Mouse (Mus musculus): ENCODE results near the gene Mthfd1l. TPM values are rescaled to one million over a fixed set of nuclear protein-coding genes. Genes with fewer than 3 reads are reported as not detected.
A peak's percentile ranks its signal among the peaks of the same experiment; 100 is the strongest.

Mthfd1l gene
- polyA plus RNA-seq, 1 experiment from 2014 or later: 18.4 TPM

- no peak for DNase-seq (ENCODE audit: low spot score)
Observed at GRCm38 (mm10) chr10:3976623-3977010, 3.7 kb downstream of the Mthfd1l start.

GRCm38 (mm10) chr10:3978326-3978725 is 5.4 kb downstream of the Mthfd1l start:
- no peak for DNase-seq (ENCODE audit: low spot score)

GRCm38 (mm10) chr10:3978792-3979488 is 6.0 kb downstream of the Mthfd1l start:
- DNase-seq (ENCODE audit: low spot score): no peak

GRCm38 (mm10) chr10:3980231-3980630 is 7.3 kb downstream of the Mthfd1l start:
- no peak for DNase-seq (ENCODE audit: low spot score)

- no peak for DNase-seq (ENCODE audit: low spot score)
Observed at GRCm38 (mm10) chr10:3990295-3990883, 17.5 kb downstream of the Mthfd1l start.

- DNase-seq (ENCODE audit: low spot score): no peak
Observed at GRCm38 (mm10) chr10:3993365-3994102, 20.6 kb downstream of the Mthfd1l start.

GRCm38 (mm10) chr10:3995277-3995676 is 22.4 kb downstream of the Mthfd1l start:
- peak; percentile 12 for DNase-seq (ENCODE audit: low spot score)

- DNase-seq (ENCODE audit: low spot score): peak; percentile 81
Observed at GRCm38 (mm10) chr10:3996170-3996876, 23.4 kb downstream of the Mthfd1l start.

GRCm38 (mm10) chr10:3997851-3998426 is 25.0 kb downstream of the Mthfd1l start:
- DNase-seq (ENCODE audit: low spot score): no peak

GRCm38 (mm10) chr10:4002711-4003110 is 29.8 kb downstream of the Mthfd1l start:
- DNase-seq (ENCODE audit: low spot score): no peak

- no peak for DNase-seq (ENCODE audit: low spot score)
Observed at GRCm38 (mm10) chr10:4005191-4005590, 32.3 kb downstream of the Mthfd1l start.

- DNase-seq (ENCODE audit: low spot score): no peak
Observed at GRCm38 (mm10) chr10:4006296-4007015, 33.5 kb downstream of the Mthfd1l start.

- DNase-seq (ENCODE audit: low spot score): no peak
Observed at GRCm38 (mm10) chr10:4022628-4023303, 49.8 kb downstream of the Mthfd1l start.

GRCm38 (mm10) chr10:4026616-4027015 is 53.7 kb downstream of the Mthfd1l start:
- no peak for DNase-seq (ENCODE audit: low spot score)

- DNase-seq (ENCODE audit: low spot score): no peak
Observed at GRCm38 (mm10) chr10:4027466-4027865, 54.5 kb downstream of the Mthfd1l start.

GRCm38 (mm10) chr10:4028851-4029442 is 56.0 kb downstream of the Mthfd1l start:
- no peak for DNase-seq (ENCODE audit: low spot score)

- no peak for DNase-seq (ENCODE audit: low spot score)
Observed at GRCm38 (mm10) chr10:4033761-4034160, 60.8 kb downstream of the Mthfd1l start.

GRCm38 (mm10) chr10:4036476-4036875 is 63.6 kb downstream of the Mthfd1l start:
- DNase-seq (ENCODE audit: low spot score): no peak

- DNase-seq (ENCODE audit: low spot score): no peak
Observed at GRCm38 (mm10) chr10:4037066-4037465, 64.1 kb downstream of the Mthfd1l start.

- DNase-seq (ENCODE audit: low spot score): no peak
Observed at GRCm38 (mm10) chr10:4038576-4038975, 65.7 kb downstream of the Mthfd1l start.
